Mouse (Mus musculus): ENCODE results near the gene Malsu1.

GRCm38 (mm10) chr6:49037268-49037662, 36.3 kb upstream of the Malsu1 start:
- TF ChIP-seq POLR2A (IDR thresholded peaks at IDR 0.05; ENCODE audit: insufficient read length, low read depth) (no peak), SRF (IDR thresholded peaks at IDR 0.05; ENCODE audit: control insufficient read depth, insufficient read length, low read depth) (no peak), CEBPB (IDR thresholded peaks at IDR 0.05; ENCODE audit: insufficient read depth, poor library complexity, severe bottlenecking) (no peak), MYOG (IDR thresholded peaks at IDR 0.05; ENCODE audit: control insufficient read depth in 1 of 3, insufficient read depth in 1 of 3, insufficient read length in 2 of 3, low read depth in 2 of 3) (no peak), USF1 (IDR thresholded peaks at IDR 0.05; ENCODE audit: low read depth) (no peak), TCF12 (IDR thresholded peaks at IDR 0.05; ENCODE audit: insufficient read depth, poor library complexity, severe bottlenecking) (no peak), POLR2AphosphoS2 (IDR thresholded peaks at IDR 0.05; ENCODE audit: insufficient read length, low read depth) (no peak), MAX (IDR thresholded peaks at IDR 0.05; ENCODE audit: low read depth) (no peak), E2F4 (IDR thresholded peaks at IDR 0.05; ENCODE audit: insufficient read depth) (no peak), TCF3 (IDR thresholded peaks at IDR 0.05; ENCODE audit: insufficient read length, low read depth) (no peak), MYOD1 (IDR thresholded peaks at IDR 0.05; ENCODE audit: control insufficient read depth in 1 of 3, insufficient read length in 2 of 3, low read depth in 2 of 3) (no peak)

All from myocyte (in vitro differentiated cells).